Mouse (Mus musculus) adrenal gland, postnatal 10 days (tissue): ENCODE measurements at regions not wholly inside any gene's neighbourhood (a gene's known extent, or its start where the extent isn't known, plus 50 kb on each side); places are given as distances from the start of the nearest gene placed in this dataset.

Experiments used
- DNase-seq: peaks from one replicate; pipeline ENCODE4 v3.0.0; 2021; ENCODE audit warnings: mixed read lengths

GRCm38 (mm10) chr8:12073311-12073999 lies 205.2 kb upstream of the A230072I06Rik start:
- DNase-seq = peak; percentile 72

- no peak for DNase-seq
Observed at GRCm38 (mm10) chr8:12075943-12076342, 202.7 kb upstream of the A230072I06Rik start.

- peak; percentile 53 for DNase-seq
Observed at GRCm38 (mm10) chr8:12076811-12077375, 201.7 kb upstream of the A230072I06Rik start.

- peak; percentile 32 for DNase-seq
Observed at GRCm38 (mm10) chr8:12077896-12078295, 200.7 kb upstream of the A230072I06Rik start.

- no peak for DNase-seq
Observed at GRCm38 (mm10) chr8:12078679-12079566, 199.7 kb upstream of the A230072I06Rik start.

- no peak for DNase-seq
Observed at GRCm38 (mm10) chr8:12081536-12081935, 197.1 kb upstream of the A230072I06Rik start.

GRCm38 (mm10) chr8:12087192-12087800 lies 191.3 kb upstream of the A230072I06Rik start:
- no peak for DNase-seq

GRCm38 (mm10) chr8:12100145-12100544 lies 178.5 kb upstream of the A230072I06Rik start:
- no peak for DNase-seq

GRCm38 (mm10) chr8:12103296-12103695 lies 175.3 kb upstream of the A230072I06Rik start:
- DNase-seq = no peak

- no peak for DNase-seq
Observed at GRCm38 (mm10) chr8:12105106-12105901, 173.3 kb upstream of the A230072I06Rik start.

- DNase-seq = no peak
Observed at GRCm38 (mm10) chr8:12108578-12108977, 170.0 kb upstream of the A230072I06Rik start.

- DNase-seq = no peak
Observed at GRCm38 (mm10) chr8:12111626-12112025, 167.0 kb upstream of the A230072I06Rik start.

- DNase-seq = no peak
Observed at GRCm38 (mm10) chr8:12113023-12113422, 165.6 kb upstream of the A230072I06Rik start.

GRCm38 (mm10) chr8:12126374-12127001 lies 152.1 kb upstream of the A230072I06Rik start:
- no peak for DNase-seq

- no peak for DNase-seq
Observed at GRCm38 (mm10) chr8:12127106-12127800, 151.4 kb upstream of the A230072I06Rik start.

GRCm38 (mm10) chr8:12127801-12128490 lies 150.7 kb upstream of the A230072I06Rik start:
- peak; percentile 5 for DNase-seq

- no peak for DNase-seq
Observed at GRCm38 (mm10) chr8:12130591-12130990, 148.0 kb upstream of the A230072I06Rik start.

GRCm38 (mm10) chr8:12134200-12134599 lies 144.4 kb upstream of the A230072I06Rik start:
- DNase-seq = no peak

GRCm38 (mm10) chr8:12135392-12136177 lies 143.0 kb upstream of the A230072I06Rik start:
- DNase-seq = no peak
